Mouse (Mus musculus) thymus, postnatal 10 days (tissue): ENCODE measurements around the gene Nox4.

Experiments
- DNase-seq, 2 experiments: peaks; one replicate each; pipeline ENCODE4 v3.0.0; 2021; ENCODE audit warnings: low spot score in 2 of 2

The Nox4 gene

GRCm38 (mm10) chr7:87245856-87246579, at the start of gene Nox4:
Gene Nox4, plus strand, starts transcription at chr7:87246096.
- no peak for DNase-seq

- no peak for DNase-seq
Observed at GRCm38 (mm10) chr7:87204751-87205150, 41.1 kb upstream of the Nox4 start.

- DNase-seq = no peak
Observed at GRCm38 (mm10) chr7:87221712-87222111, 24.2 kb upstream of the Nox4 start.

- no peak for DNase-seq
Observed at GRCm38 (mm10) chr7:87222751-87223150, 23.1 kb upstream of the Nox4 start.

GRCm38 (mm10) chr7:87225617-87226016, 20.3 kb upstream of the Nox4 start:
- DNase-seq = no peak

- DNase-seq = no peak
Observed at GRCm38 (mm10) chr7:87227051-87227948, 18.6 kb upstream of the Nox4 start.

- DNase-seq = no peak
Observed at GRCm38 (mm10) chr7:87229502-87229901, 16.4 kb upstream of the Nox4 start.

GRCm38 (mm10) chr7:87241139-87241538, 4.8 kb upstream of the Nox4 start:
- DNase-seq = no peak

GRCm38 (mm10) chr7:87246580-87246934, 661 bp downstream of the Nox4 start:
- peak in 1 of 2 experiments; percentile 3 for DNase-seq

- DNase-seq = no peak
Observed at GRCm38 (mm10) chr7:87246940-87247339, 1.0 kb downstream of the Nox4 start.

GRCm38 (mm10) chr7:87247926-87248325, 2.0 kb downstream of the Nox4 start:
- no peak for DNase-seq

- no peak for DNase-seq
Observed at GRCm38 (mm10) chr7:87252071-87252470, 6.2 kb downstream of the Nox4 start.

- no peak for DNase-seq
Observed at GRCm38 (mm10) chr7:87277225-87277624, 31.3 kb downstream of the Nox4 start.

GRCm38 (mm10) chr7:87303726-87304315, 57.9 kb downstream of the Nox4 start:
- DNase-seq = no peak

- no peak for DNase-seq
Observed at GRCm38 (mm10) chr7:87321571-87321970, 75.7 kb downstream of the Nox4 start.

GRCm38 (mm10) chr7:87322085-87322484, 76.2 kb downstream of the Nox4 start:
- no peak for DNase-seq

GRCm38 (mm10) chr7:87330782-87331558, 85.1 kb downstream of the Nox4 start:
- no peak for DNase-seq

- no peak for DNase-seq
Observed at GRCm38 (mm10) chr7:87345598-87345997, 99.7 kb downstream of the Nox4 start.

- DNase-seq = no peak
Observed at GRCm38 (mm10) chr7:87352818-87353217, 106.9 kb downstream of the Nox4 start.

- no peak for DNase-seq
Observed at GRCm38 (mm10) chr7:87367834-87368233, 121.9 kb downstream of the Nox4 start.

- DNase-seq = no peak
Observed at GRCm38 (mm10) chr7:87369131-87369530, 123.2 kb downstream of the Nox4 start.

GRCm38 (mm10) chr7:87370789-87371188, 124.9 kb downstream of the Nox4 start:
- DNase-seq = no peak
